Mouse (Mus musculus) G1E (cell line): ENCODE measurements around the gene Adgrf5. TPM values are rescaled to one million over a fixed set of nuclear protein-coding genes. Genes with fewer than 3 reads are reported as not detected.

ENCODE experiments used
- ATAC-seq: 2 replicates; pipeline ENCODE4 v1.8.0; 2016; ENCODE audit warnings: mild to moderate bottlenecking; ENCODE audit not compliant: insufficient number of reproducible peaks, poor library complexity, low FRiP score, severe bottlenecking; ENCODE audit errors: extremely low read depth
- DNase-seq: peaks from one replicate; pipeline ENCODE4 v3.0.0; 2012; ENCODE audit warnings: low spot score
- H3K27me3 ChIP-seq: 2 replicates; pipeline ENCODE4 v1.6.1; 2012; ENCODE audit warnings: mild to moderate bottlenecking, low read length, inconsistent platforms; ENCODE audit not compliant: insufficient read depth
- H3K36me3 ChIP-seq: replicated peaks from 2 replicates; pipeline ENCODE3; 2012; ENCODE audit warnings: mild to moderate bottlenecking, inconsistent platforms
- H3K4me1 ChIP-seq: 2 replicates; pipeline ENCODE4 v1.6.1; 2012; ENCODE audit warnings: low read depth, low read length, inconsistent platforms, mixed read lengths; ENCODE audit not compliant: insufficient read depth
- H3K4me3 ChIP-seq: 2 replicates; pipeline ENCODE4 v1.5.1; 2012; ENCODE audit warnings: low read depth, mild to moderate bottlenecking, inconsistent platforms, low read length, moderate library complexity, mixed read lengths
- H3K9me3 ChIP-seq: replicated peaks from 2 replicates; pipeline ENCODE4 v1.6.1; 2012; ENCODE audit warnings: inconsistent platforms
- CTCF ChIP-seq: IDR thresholded peaks from 2 replicates; pipeline ENCODE4 v1.5.1; 2012; ENCODE audit warnings: low read depth, low read length, inconsistent platforms, mixed read lengths
- GATA1 ChIP-seq: IDR thresholded peaks from 2 replicates; pipeline ENCODE4 v1.6.1; 2012; ENCODE audit warnings: borderline replicate concordance, low read length, inconsistent platforms, mixed read lengths
- GATA2 ChIP-seq: IDR thresholded peaks from 2 replicates; pipeline ENCODE4 v1.6.1; 2012; ENCODE audit warnings: low read depth, low read length, inconsistent platforms, borderline replicate concordance
- POLR2AphosphoS5 ChIP-seq: IDR thresholded peaks from 2 replicates; pipeline ENCODE4 v1.6.1; 2012; ENCODE audit warnings: low read depth, low read length, inconsistent platforms; ENCODE audit not compliant: insufficient replicate concordance
- TAL1 ChIP-seq: conservative IDR thresholded peaks from 2 replicates; pipeline ENCODE4 v1.6.1; 2012; ENCODE audit warnings: low read depth, low read length, inconsistent platforms, mixed read lengths
- polyA plus RNA-seq: library from polyadenylated mRNA; stranded (reverse); fragments of >175 nt; gene quantifications from 2 replicates; pipeline ENCODE4 v1.2.3, GENCODE M21; 2012
- total RNA-seq, 2 experiments: library from RNA; stranded (forward) in 1 of 2; stranded (reverse) in 1 of 2; fragments of 200-1000 nt in 1 of 2; fragments of >200 nt in 1 of 2; fragmentation: Nextera tagmentation in 1 of 2; gene quantifications; 2 replicates each; pipeline ENCODE4 v1.2.3; 2014 to 2017

Adgrf5 gene
- total RNA-seq (2014; fragmentation: Nextera tagmentation) (not detected in 2 replicates), total RNA-seq (2017) (0.05 and 0.06 TPM in 2 replicates), polyA plus RNA-seq (not detected in 2 replicates)

GRCm38 (mm10) chr17:43359826-43360619, at the start of gene Adgrf5:
Adgrf5 (plus strand) TSS chr17:43360451.
- no peak for DNase-seq
- peaks cover 47% of the 10 kb centered on the region for H3K9me3 ChIP-seq
- no peak within 1 kb of the TSS for H3K4me3 ChIP-seq
- no peaks in the 10 kb centered on the region for H3K27me3 ChIP-seq
- no peak for ATAC-seq
- TF ChIP-seq TAL1 (no peak), GATA1 (no peak), CTCF (no peak)
- H3K4me1 ChIP-seq: no peaks in the 10 kb centered on the region
- no peaks in the 10 kb centered on the region for H3K36me3 ChIP-seq

- Histone ChIP-seq H3K4me3 (no peak overlapping the region), H3K9me3 (peaks cover 58% of the 10 kb centered on the region), H3K27me3 (no peaks in the 10 kb centered on the region), H3K4me1 (no peaks in the 10 kb centered on the region), H3K36me3 (no peaks in the 10 kb centered on the region)
- DNase-seq: no peak
- no peak for ATAC-seq
- TF ChIP-seq CTCF: no peak
Measured at GRCm38 (mm10) chr17:43325986-43326671, 34.1 kb upstream of the Adgrf5 start.

GRCm38 (mm10) chr17:43326726-43327700, 33.2 kb upstream of the Adgrf5 start:
- no peaks in the 10 kb centered on the region for H3K4me1 ChIP-seq
- DNase-seq (no peak), ATAC-seq (no peak)
- TF ChIP-seq GATA2 (no peak), POLR2AphosphoS5 (no peak), CTCF (no peak), GATA1 (no peak), TAL1 (no peak)
- H3K9me3 ChIP-seq: peaks cover 56% of the 10 kb centered on the region
- no peaks in the 10 kb centered on the region for H3K27me3 ChIP-seq
- H3K4me3 ChIP-seq: no peak overlapping the region
- no peaks in the 10 kb centered on the region for H3K36me3 ChIP-seq

- H3K27me3 ChIP-seq: no peaks in the 10 kb centered on the region
- ATAC-seq (no peak), DNase-seq (no peak)
- H3K36me3 ChIP-seq: no peaks in the 10 kb centered on the region
- no peak overlapping the region for H3K4me3 ChIP-seq
- no peaks in the 10 kb centered on the region for H3K4me1 ChIP-seq
- no peak for TF ChIP-seq POLR2AphosphoS5
- TF ChIP-seq GATA2: no peak
- no peak for TF ChIP-seq TAL1
- no peak for TF ChIP-seq CTCF
- no peak for TF ChIP-seq GATA1
- peaks cover 54% of the 10 kb centered on the region for H3K9me3 ChIP-seq
Measured at GRCm38 (mm10) chr17:43327810-43328209, 32.4 kb upstream of the Adgrf5 start.

- H3K36me3 ChIP-seq: no peaks in the 10 kb centered on the region
- TF ChIP-seq GATA1: no peak
- no peak for TF ChIP-seq TAL1
- no peak for TF ChIP-seq CTCF
- H3K4me3 ChIP-seq: no peak overlapping the region
- no peaks in the 10 kb centered on the region for H3K27me3 ChIP-seq
- peaks cover 50% of the 10 kb centered on the region for H3K9me3 ChIP-seq
- ATAC-seq (no peak), DNase-seq (no peak)
- no peaks in the 10 kb centered on the region for H3K4me1 ChIP-seq
Measured at GRCm38 (mm10) chr17:43329216-43329615, 31.0 kb upstream of the Adgrf5 start.

GRCm38 (mm10) chr17:43329761-43330183, 30.5 kb upstream of the Adgrf5 start:
- TF ChIP-seq CTCF: no peak
- Histone ChIP-seq H3K36me3 (no peaks in the 10 kb centered on the region), H3K27me3 (no peaks in the 10 kb centered on the region), H3K4me1 (no peaks in the 10 kb centered on the region), H3K9me3 (peaks cover 50% of the 10 kb centered on the region), H3K4me3 (no peak overlapping the region)
- DNase-seq (no peak), ATAC-seq (no peak)
